Mouse (Mus musculus): ENCODE data around the gene Maml2.

Gene Maml2

DNA sequence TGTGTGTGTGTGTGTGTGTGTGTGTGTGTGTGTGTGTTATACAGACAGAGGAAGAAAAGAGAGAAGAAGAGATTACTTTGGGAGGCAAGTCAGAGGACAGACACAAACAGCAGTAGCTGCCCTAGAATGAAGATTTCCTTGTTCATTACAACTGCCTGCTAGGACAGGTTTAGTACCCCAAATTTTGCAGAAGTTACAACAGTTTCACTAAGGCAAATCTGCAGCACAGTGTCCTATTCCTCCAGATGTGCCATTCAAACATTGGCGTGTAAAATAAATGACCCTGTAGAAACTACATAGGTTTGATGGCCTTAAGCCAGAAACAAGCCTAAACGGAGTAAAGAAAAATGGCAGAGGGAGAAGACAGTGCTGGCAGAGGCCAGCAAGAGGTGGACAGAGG lies 195.1 kb downstream of the Maml2 start:
- no peak for DNase-seq (ENCODE audit: low spot score in 2 of 2)

DNA sequence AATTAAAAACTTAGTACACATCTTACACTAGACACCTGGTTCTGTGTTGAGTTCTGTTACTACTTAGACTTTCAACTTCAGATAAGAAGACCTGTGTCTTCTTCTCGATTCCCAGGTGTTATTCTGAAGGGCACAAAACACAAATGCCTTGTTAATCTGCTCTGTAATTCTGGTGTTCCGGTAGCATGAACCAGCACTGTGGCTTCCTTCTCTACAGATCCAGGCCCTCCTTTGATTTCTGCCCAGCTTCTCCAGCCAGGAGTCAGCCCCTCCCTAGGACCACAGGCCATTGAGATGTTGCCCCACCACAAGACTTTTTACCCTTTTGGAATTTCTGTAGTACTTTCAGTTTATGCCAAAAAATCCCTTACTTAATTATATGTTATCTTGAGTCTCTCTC lies 196.0 kb downstream of the Maml2 start:
- no peak for DNase-seq (ENCODE audit: low spot score in 2 of 2)

DNA sequence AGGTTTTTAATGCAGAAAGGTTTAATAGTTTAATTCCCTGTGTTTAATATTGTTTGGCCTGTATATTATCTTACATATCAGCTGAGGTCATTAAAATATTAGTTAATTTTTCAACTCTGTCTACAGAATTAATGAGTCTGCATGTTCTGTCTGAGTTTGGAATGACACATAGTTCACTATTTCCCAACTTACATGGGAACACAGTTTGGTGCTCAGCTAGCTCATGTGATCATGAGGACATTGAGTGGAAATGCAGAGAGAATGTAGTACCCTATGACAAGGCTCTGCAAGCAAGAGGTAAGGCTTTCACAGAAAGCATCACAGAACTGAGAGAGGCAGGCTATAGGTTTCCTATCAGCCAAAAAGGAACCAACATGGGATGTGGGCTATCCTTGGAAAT lies 197.8 kb downstream of the Maml2 start:
- DNase-seq (ENCODE audit: low spot score in 2 of 2), result no peak

DNA sequence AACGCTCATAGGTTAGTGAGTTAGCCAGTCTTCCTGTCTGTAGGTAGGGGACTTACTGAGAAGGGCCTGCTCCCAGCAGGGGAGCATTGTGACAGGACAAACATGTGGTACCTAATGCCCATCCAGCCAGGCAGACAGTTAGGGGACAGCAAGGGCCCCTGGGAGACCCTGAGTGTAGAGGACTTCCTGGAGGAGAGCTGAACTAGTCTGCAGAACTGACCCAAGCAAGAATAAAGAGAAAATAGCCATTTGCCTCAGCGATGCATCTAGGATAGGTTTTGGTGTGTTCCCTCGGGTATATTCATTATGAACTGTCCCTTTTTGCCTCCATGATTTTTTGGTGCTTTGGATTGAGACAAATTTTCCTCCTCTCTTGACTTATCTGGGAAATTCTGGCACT lies 199.3 kb downstream of the Maml2 start:
- DNase-seq (ENCODE audit: low spot score in 2 of 2), result no peak

DNA sequence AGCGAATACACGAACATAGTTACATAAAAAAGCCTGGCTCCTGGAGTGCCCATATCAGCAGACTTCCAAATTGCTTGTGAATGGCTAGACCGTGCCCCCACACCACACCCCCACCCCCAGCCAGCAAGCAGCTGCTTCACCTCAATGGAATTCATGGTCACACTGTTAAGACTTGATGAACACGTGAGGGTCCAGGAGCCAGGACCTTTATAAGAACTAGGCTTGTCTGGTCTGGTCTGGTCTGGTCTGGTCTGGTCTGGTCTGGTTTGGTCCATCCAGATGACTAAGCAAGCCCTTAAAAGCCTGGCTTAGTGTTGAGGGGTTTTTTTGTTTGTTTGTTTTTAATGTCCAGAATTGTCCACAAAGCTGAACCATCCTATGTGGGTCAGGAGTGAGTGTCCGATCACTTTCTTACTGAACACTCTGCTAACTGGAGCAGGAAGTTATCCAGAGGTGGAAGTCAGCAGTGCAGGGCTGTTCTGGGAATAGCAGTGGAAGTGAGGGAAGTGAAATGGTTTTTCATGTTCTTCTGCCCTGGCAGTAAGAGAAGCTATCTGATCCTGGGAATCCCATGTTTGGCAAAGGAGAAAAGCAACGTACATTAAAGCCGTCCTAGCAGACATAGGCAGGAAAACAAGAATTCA lies 200.1 kb downstream of the Maml2 start:
- peak; percentile 81 to 82 for DNase-seq (ENCODE audit: low spot score in 2 of 2)

DNA sequence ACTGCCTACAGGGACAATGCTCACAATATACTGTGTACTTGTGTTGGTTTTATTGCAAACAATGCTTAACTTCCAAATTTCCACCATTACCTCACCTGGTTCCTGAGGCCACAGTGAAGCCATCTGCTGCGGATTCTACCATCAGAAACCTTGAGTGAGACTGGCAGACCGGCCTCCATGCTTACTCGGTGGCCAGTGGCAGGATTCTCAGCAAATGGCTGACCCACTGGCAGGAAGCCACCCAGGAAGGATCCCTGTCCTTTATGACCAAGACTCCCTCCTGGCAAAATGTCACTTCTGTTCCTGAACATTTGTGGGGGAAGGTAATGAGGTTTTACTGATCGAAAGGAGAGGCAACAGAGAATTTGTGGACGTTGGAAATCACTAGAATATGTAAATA lies 202.3 kb downstream of the Maml2 start:
- no peak for DNase-seq (ENCODE audit: low spot score in 2 of 2)

DNA sequence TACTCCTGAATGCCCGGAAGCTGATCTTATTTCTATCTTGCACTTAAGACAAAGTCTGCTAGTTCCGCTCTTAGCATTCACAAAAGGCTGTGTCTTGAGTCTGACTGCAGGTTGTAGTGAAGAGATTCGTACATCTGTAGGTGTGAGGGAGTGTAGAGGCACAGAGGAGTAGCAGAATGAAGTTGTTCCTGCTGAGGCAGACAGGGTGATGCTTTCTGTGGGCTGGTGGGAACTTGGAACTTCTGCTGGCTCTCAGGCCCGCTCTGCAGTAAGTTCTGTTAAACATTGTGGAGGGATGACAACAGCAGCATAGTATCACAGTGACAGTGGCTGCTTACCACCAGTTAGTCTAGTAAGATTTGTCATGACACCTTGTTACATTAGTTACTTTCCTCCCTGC lies 207.3 kb downstream of the Maml2 start:
- DNase-seq (ENCODE audit: low spot score in 2 of 2), result no peak

DNA sequence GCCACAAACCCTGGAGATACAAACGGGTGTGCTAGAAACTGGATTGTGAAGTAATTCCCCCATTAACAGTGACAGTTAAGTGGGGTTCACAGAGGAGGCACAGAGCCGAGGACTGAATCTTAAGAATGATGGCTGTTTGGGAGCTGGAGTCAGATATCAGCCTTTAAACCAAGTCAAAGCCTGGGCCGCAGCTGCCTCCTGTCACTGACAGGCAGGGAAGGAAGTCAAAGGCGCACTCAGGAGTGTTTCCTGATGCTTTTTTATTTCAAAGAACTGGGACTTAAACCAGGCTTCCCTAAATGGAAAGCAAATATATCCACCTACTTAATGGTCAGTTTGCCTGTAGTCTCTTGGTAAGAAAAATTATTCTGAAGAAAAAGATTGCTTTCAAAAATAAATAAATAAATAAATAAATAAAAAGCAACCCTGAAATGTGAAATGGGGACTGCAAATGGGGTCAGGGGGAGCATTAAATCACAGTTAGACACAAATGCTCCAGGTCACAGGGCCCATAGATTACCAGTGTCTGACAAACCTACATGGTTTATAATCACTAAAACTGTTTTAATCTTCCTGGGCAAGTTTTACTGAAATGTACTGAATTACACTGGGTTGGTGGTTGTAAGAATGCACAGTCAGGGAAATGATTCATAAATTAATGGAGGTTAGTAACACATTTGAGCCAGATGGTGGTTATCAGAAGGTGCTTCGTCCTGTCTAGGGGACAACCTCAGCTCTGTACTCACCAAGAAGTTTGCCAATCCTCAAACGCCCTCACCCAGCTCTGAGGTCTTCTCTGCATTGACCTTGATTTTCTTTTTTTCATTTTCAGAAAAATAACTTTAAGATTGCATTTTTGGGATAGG lies 209.4 kb downstream of the Maml2 start:
- no peak for DNase-seq (ENCODE audit: low spot score in 2 of 2)

DNA sequence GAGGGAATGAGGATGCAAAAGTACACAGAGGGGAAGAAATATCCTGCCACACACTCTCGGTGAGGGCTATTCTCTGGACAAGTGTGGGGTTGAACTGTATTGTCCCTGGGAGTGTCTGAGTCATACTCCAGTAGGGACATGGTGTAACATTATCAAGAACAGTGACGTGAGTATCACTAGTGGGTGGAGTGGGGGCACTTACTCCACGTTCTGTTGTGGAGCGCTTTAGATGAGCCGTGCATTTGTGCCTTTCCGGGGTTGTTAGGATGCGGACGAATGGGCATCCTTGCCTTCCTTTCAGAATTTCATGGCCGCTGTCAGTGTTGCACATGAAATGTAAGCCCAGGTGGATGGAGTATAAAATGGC lies 210.0 kb downstream of the Maml2 start:
- no peak for DNase-seq (ENCODE audit: low spot score in 2 of 2)

DNA sequence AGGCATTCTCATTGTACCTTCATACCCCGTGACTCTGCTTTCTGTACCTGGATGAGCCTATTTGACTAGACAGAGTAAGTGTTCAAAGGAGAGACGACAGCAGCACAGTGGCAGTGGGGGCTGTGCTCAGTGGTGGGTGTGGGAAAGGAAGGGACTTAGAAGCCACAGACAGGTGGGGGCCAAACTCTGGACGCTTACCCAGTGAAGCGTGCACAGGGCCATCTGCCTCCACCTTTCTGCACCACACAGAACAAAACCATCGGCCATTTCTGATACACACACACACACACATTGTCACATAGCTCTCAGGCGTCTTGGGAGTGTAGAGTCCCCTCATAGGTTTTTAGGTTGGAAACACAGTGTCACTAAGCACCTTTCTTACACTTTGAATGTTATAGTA lies 212.0 kb downstream of the Maml2 start:
- no peak for DNase-seq (ENCODE audit: low spot score in 2 of 2)

DNA sequence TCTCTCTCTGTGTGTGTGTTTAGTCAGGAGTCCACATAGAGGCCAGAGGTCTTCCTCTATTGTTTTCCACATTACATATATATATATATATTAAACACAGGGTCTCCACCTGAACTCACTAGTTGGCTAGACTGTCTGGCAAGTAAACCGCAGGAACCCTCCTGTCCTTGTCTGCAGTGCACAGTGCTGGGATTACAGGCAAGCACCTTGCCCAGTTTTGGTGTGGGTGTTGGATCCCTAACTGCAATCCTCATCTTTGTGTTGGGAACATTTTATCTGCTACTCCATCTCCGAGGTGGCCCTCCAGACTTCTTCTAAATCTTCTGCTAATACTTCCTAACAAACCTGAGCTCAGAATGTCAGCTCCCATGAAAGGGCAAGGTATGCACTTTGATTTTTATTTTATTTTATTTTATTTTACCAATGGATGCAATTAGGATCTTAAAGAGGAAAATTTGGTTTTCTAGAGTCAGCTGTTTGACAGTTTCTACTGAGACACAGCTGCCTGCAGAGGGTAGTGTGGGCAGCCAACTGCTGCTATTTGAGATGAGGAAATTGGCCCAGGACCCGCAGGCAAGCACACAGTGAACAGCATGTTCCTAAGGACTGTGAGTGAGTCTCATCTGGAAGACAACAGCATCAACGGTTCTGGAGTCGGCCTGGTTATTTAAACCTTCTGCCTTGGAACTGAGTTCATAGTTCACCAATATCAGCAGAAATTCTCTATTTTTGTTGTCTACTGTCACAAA lies 213.0 kb downstream of the Maml2 start:
- DNase-seq (ENCODE audit: low spot score in 2 of 2), result peak in 1 of 2 experiments; percentile 39

DNA sequence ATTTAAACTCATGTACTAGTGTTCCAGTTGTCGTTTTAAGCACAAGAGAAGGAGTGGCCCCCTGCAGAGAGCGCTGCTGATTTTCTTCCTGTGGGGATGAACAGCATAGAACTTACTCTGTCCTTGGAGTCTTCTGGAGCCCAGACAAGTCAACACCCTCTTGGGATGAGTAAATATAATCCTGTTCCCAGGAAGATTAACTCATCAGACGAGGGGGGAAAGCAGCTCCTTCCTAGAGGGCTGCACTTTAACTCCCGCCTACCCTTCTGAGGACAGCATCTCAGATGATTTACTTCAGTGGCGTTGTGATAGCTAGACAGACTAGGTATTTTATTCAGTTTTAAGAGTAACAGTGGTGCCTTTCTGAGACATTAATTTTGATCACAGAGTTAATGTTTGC lies 215.4 kb downstream of the Maml2 start:
- no peak for DNase-seq (ENCODE audit: low spot score in 2 of 2)

DNA sequence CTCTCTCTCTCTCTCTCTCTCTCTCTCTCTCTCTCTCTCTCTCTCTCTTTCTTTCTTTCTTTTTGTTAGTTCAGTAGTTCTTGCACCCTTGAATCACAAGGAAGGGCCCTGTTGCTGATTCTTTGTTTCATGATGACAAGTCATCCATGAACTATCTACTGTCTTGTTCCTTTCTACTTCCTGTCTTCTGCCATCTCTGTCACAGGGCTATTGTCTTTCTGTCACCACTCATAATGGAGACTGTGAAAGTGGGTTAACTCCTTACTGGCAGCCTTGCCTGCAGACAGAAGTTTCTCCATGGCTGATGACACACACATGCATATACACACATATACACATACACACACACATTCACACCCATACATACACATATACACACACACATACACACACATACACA lies 216.7 kb downstream of the Maml2 start:
- DNase-seq (ENCODE audit: low spot score in 2 of 2), result no peak

DNA sequence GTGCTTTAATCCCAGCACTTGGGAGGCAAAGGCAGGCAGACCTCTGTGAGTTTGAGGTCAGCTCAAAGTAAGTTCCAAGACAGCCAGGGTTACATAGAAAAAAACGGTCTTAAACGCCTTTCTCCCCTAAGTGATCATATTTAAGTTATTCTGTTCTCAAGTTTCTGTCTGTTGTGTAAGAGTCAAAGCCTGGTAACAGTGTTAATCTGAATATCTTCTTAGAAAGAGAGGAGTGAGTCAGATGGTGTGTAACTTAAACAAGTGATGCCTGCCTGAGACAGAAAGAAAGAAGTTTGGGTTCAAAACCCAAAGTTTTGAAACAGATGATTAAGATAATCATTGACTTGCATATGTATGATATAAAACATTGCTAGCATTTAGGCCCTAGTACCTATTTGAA lies 218.2 kb downstream of the Maml2 start:
- DNase-seq (ENCODE audit: low spot score in 2 of 2), result no peak

DNA sequence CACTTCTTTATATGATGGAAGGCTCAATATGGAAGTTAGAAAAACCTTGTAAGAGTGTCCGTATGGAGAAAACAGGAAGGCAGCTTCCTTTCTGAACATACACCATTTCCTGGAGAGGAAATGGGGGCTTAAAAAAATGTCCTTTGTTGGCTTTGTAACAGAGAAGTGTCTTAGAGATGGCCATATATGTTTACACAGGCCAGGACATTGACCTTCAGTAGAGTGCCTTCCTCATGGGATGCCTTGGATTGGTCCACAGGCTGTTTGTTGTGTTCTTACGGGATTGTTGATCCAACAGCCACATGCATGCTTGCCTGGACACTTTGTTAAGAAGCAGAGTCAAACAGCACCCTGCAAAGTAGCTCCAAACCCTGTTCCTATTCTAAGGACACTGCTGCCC lies 220.3 kb downstream of the Maml2 start:
- DNase-seq (ENCODE audit: low spot score in 2 of 2), result no peak

DNA sequence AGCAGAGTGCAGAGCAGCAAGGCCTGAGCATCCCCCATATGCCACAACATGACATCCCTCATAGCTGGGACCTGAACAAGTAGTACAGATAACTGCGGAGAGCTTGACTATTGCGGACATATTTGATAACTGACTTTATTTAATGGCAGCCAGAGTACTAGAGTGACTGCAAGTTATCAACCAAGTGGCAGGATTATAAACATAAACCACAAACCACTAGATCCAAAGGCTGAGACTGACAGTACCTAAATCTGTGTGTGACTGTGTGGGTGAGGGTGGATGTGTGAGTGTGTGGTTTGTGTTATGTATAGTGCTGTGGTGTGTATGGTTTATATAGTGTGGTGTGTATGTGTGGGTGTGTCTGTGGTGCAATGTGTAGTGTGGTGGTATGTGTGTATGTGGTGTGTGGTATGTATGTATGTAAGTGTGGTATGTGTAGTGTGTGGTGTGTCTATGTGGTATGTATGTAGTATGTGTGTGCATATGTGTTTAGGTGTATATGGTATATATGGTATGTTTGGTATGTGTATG lies 220.7 kb downstream of the Maml2 start:
- no peak for DNase-seq (ENCODE audit: low spot score in 2 of 2)

DNA sequence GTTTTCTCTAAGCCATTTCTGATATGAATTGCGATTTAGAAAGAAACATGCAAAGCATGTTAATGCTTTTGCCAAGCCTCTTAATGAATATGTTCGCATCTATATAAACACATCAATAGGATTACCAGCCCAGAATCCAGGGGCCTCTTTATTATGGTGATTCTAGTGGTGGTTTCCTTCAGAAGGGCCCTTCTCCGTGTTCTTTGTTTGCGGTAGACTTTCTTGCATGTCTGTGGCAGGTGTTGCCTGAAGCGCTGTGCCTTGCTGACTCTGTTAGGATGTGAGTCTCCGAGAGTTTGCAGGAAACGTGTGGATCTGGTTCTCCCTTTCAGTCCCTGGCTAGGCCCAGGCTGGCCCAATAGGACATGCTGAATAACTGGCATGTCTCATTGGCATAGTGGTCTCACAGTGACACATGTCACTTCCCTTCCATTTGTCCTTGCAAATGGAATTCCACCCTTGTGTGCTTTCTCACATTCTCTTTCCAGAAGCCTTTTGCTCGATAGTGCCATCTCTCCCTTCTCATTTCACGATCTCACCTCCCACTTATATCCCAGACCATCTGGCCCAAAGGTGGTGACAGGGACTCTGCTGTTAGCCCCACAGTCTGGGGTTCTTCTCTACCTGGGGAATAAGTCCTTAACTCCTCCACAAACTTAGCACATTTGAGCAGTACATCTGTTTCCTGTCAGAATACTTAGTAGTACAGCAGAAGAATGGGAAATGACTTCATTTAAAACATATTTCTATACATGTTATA lies 224.5 kb downstream of the Maml2 start:
- no peak for DNase-seq (ENCODE audit: low spot score in 2 of 2)

DNA sequence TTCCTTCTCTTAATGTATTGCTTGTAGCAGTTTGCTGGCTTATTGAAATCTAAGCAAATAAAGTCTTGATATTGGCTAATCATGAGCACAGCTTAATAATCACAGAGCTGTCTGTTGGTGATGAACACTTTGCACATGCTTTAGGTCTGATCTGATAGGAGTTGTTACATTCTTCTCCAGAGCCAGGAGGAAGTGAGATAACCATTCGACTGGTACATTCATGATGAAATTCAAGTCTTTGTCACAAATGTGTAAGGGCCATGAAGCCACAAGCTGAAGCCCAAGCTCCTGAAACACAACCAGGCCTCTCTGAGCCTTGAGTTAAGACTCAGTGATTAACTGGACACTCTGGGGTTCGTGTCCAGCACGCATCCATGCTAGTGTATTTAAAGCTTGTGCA lies 225.3 kb downstream of the Maml2 start:
- DNase-seq (ENCODE audit: low spot score in 2 of 2), result no peak

DNA sequence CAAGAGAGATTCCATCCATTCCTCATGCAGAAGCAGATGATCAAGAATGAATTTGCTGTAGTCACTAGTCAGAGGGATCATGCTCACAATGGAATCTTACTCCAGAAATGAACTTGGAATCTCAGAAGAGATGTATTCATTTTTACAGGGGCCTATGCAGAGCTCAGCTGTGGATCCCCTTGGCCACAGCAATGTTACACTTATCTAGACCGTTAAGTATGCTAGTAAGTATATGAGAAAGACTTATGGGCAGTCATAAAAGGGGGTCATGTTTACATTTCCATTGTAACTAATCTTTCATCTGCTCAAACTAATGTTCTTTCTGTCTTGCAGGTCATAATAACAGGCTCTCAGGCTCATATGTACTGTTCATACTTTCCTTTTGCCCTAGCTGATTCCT lies 227.3 kb downstream of the Maml2 start:
- DNase-seq (ENCODE audit: low spot score in 2 of 2), result no peak

DNA sequence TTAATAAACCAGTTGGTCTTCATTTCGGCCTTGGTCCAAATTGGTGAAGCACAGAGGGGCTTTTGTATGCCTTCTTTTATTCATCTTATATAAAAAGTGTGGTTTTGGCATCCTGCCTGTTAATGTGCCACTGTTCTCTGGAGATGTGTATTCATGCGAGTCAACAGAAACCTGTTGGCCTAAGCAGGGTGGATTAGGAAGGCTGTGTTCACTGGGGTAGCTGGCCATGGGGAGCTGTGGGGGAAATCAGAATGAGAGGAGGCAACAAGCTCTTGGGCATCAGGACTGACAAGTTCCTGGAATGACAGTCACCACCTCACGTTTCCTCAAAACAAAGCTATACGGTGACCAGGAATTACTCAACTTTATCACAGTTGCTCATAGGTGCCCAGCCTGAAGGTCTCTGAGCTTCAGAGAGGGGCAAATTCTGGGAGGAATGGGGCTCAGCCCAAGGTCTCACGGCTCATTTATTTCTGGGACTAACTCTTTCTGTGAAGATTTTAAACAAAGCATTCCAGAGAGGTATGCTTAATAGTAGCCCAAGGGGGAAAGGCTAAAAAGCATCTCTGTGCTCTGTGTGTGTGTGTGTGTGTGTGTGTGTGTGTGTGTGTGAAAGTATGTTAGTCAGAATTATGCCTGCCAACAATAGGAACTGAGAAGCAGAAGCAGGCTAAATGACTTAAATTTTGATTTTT lies 228.0 kb downstream of the Maml2 start:
- DNase-seq (ENCODE audit: low spot score in 2 of 2), result no peak

DNA sequence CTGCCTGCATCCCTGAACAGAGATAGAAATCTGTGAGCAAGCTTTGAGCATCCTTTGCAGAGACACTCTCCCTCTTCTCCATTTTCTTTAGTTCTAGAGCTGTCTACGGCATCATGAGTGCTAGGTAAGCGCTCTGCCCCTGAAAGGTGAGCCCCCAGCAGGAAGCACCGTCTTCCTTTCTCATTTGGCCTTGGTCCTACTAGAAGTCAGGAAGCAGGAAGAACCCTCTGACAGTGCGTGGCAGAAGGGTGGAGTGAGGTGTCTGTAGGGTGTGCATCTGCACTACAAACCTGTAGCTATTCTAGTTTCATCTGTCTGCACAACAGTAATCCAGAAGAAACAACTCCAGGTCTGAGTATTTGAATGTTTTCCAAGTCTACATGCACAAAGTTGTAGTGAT lies 232.8 kb downstream of the Maml2 start:
- no peak for DNase-seq (ENCODE audit: low spot score in 2 of 2)
